In the genomic region with DNA sequence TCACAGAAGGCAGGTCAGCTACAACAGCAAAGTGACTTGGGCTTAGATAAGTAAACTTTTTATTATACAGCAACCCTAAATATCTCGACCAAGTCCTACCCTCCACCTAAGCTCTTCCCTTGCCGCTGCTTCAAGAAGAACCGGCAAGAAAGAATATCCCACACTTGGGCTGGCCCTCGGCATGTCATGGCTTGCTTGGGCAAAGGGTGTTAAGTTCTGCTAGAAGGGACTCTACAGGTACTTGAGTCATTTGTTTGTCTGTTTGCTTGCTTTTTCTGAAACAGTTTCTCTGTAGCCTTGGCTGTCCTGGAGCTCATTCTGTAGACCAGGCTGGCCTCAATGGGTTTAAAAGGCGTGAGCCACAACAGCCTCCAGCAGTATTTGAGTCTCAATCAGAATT, we compare ENCODE assay signal across 24 mouse cellular contexts. TPM values are rescaled to one million over a fixed set of nuclear protein-coding genes. Genes with fewer than 3 reads are reported as not detected.
A peak's percentile ranks its signal among the peaks of the same experiment; 100 is the strongest.
DNase-seq lines count a peak whose midpoint lies in the region; ATAC-seq and TF ChIP-seq lines count a peak whose summit lies in the region.
"Had no signal": no experiment of that assay in that cellular context is flagged by ENCODE, and none has a peak within 500 bp of the region (broad histone marks: within the 10 kb centered on the region; RNA-seq: fewer than 3 reads in every experiment).

No protein-coding gene starts in this region.

- no peaks in the 10 kb centered on the region for H3K27me3 ChIP-seq in kidney, adult 2 months (replicated peaks; ENCODE audit: control insufficient read depth, insufficient read depth, low read length)
- no peaks in the 10 kb centered on the region for H3K27me3 ChIP-seq in ES-Bruce4 (ENCODE audit: control insufficient read depth, insufficient read depth, low read length, poor library complexity, severe bottlenecking)
- H3K27me3 ChIP-seq in embryonic facial prominence, embryonic 14.5 days (replicated peaks; ENCODE audit: control insufficient read depth, insufficient read depth, low read length): no peaks in the 10 kb centered on the region
- H3K27me3 ChIP-seq: forebrain, embryonic 12.5 days; heart, embryonic 13.5 days; midbrain, embryonic 13.5 days had no signal

- ATAC-seq in embryonic facial prominence, embryonic 14.5 days (ENCODE audit: low read depth): no peak
- ATAC-seq in CD4-positive, CD25-positive, alpha-beta regulatory T cell, adult 4 months: no peak
- ATAC-seq: midbrain, embryonic 13.5 days had no signal

- TF ChIP-seq EP300 in ES-Bruce4 (IDR thresholded peaks at IDR 0.05; ENCODE audit: insufficient read depth, low read depth, low read length): 0 out of 2 replicates have a peak, but pooled peaks have one; percentile 42

- DNase-seq in kidney, adult 2 months: no peak
- no peak for DNase-seq in kidney, postnatal 36 days
- DNase-seq in embryonic facial prominence, embryonic 14.5 days (ENCODE audit: low spot score): peak; percentile 30
- peak; percentile 67 for DNase-seq in urinary bladder, postnatal 14 days (ENCODE audit: low spot score)
- no peak for DNase-seq in embryo, embryonic 11 days
- DNase-seq: adrenal gland, adult 8-10 months; B cell, adult 2 months; cerebellum, adult 11-12 months; cerebellum, postnatal 14 days; gastrocnemius, adult 2 months; heart, postnatal 36 days; kidney, adult 18-20 months; kidney, postnatal 25 days; lung, adult 18-20 months; lung, postnatal 14 days; right cerebral cortex, postnatal 25 days; thymus, postnatal 36 days had no signal

- H3K4me1 ChIP-seq in kidney, adult 2 months (ENCODE audit: control insufficient read depth, insufficient read depth, low read length): peaks cover 31% of the 10 kb centered on the region
- no peaks in the 10 kb centered on the region for H3K4me1 ChIP-seq in ES-Bruce4 (ENCODE audit: control insufficient read depth, insufficient read depth, low read length)
- H3K4me1 ChIP-seq in embryonic facial prominence, embryonic 14.5 days (ENCODE audit: control insufficient read depth, insufficient read depth, low read length): peaks cover 13% of the 10 kb centered on the region

- H3K27ac ChIP-seq in kidney, adult 2 months (ENCODE audit: insufficient read depth, low read depth, low read length): 0 out of 2 replicates have a peak overlapping the region, but pooled peaks have one; percentile 30
- peak overlapping the region; percentile 81 for H3K27ac ChIP-seq in ES-Bruce4 (ENCODE audit: insufficient read depth, low read length)
- 0 out of 2 replicates have a peak overlapping the region, but pooled peaks have one; percentile 21 for H3K27ac ChIP-seq in embryonic facial prominence, embryonic 14.5 days (replicated peaks; ENCODE audit: low read depth, low read length)
- H3K27ac ChIP-seq: forebrain, embryonic 12.5 days; gastrocnemius, adult 2 months; heart, embryonic 13.5 days; midbrain, embryonic 13.5 days had no signal

- H3K4me3 ChIP-seq in kidney, adult 2 months (ENCODE audit: insufficient read depth, low read depth, low read length): no peak overlapping the region
- no peak overlapping the region for H3K4me3 ChIP-seq in ES-Bruce4 (ENCODE audit: low read depth, low read length)
- H3K4me3 ChIP-seq in embryonic facial prominence, embryonic 14.5 days (ENCODE audit: low read depth, low read length): no peak overlapping the region
- H3K4me3 ChIP-seq: forebrain, embryonic 12.5 days; gastrocnemius, adult 2 months; heart, embryonic 13.5 days; midbrain, embryonic 13.5 days had no signal

- H3K9me3 ChIP-seq in ES-Bruce4 (replicated peaks; ENCODE audit: control insufficient read depth, insufficient read depth, low read length, poor library complexity, severe bottlenecking): no peaks in the 10 kb centered on the region
- H3K9me3 ChIP-seq in embryonic facial prominence, embryonic 14.5 days (ENCODE audit: control insufficient read depth, low read length): no peaks in the 10 kb centered on the region
- H3K9me3 ChIP-seq: forebrain, embryonic 12.5 days; heart, embryonic 13.5 days; midbrain, embryonic 13.5 days had no signal

- no peak overlapping the region for H3K4me2 ChIP-seq in embryonic facial prominence, embryonic 14.5 days (ENCODE audit: low read depth, low read length)
- H3K4me2 ChIP-seq: forebrain, embryonic 12.5 days; heart, embryonic 13.5 days; liver, embryonic 11.5 days; midbrain, embryonic 13.5 days had no signal

- WGBS in kidney, adult 2 months: 40% methylated on average over 5 of the region's 5 CpGs
- WGBS in embryonic facial prominence, embryonic 14.5 days: 58% methylated on average over 5 of the region's 5 CpGs

- no peaks in the 10 kb centered on the region; the same call in 1 of the 2 replicates for H3K36me3 ChIP-seq in kidney, adult 2 months (ENCODE audit: control insufficient read depth, insufficient read depth, low read length)
- peaks cover 2% of the 10 kb centered on the region; the same call in 1 of the 2 replicates for H3K36me3 ChIP-seq in ES-Bruce4 (ENCODE audit: control insufficient read depth, insufficient read depth, low read length, poor library complexity, severe bottlenecking)
- no peaks in the 10 kb centered on the region for H3K36me3 ChIP-seq in embryonic facial prominence, embryonic 14.5 days (ENCODE audit: control insufficient read depth, insufficient read depth, low read length)
- H3K36me3 ChIP-seq: forebrain, embryonic 12.5 days; midbrain, embryonic 13.5 days had no signal

- TF ChIP-seq CTCF in kidney, adult 2 months (conservative IDR thresholded peaks at IDR 0.05; ENCODE audit: insufficient read depth, insufficient read length, low read depth, low read length): no peak
- no peak for TF ChIP-seq CTCF in ES-Bruce4 (IDR thresholded peaks at IDR 0.05; ENCODE audit: low read depth, low read length)

- H3K9ac ChIP-seq in ES-Bruce4 (ENCODE audit: low read depth, poor library complexity, severe bottlenecking): peak overlapping the region; percentile 4; the same call in 1 of the 2 replicates
- H3K9ac ChIP-seq in embryonic facial prominence, embryonic 14.5 days (ENCODE audit: low read depth, low read length): no peak overlapping the region
- H3K9ac ChIP-seq: forebrain, embryonic 12.5 days; heart, embryonic 13.5 days; midbrain, embryonic 13.5 days had no signal

- TF ChIP-seq POLR2A in kidney, adult 2 months (IDR thresholded peaks at IDR 0.05; ENCODE audit: low read depth, low read length): no peak
- no peak for TF ChIP-seq POLR2A in ES-Bruce4 (IDR thresholded peaks at IDR 0.05; ENCODE audit: insufficient read depth, low read length)

RNA-seq across cellular contexts. Expression of gene Slc25a17, which starts 3.7 kb away (rescaled TPM):
- polyA plus RNA-seq in kidney, adult 2 months (2012; rRNA removed): 78.3 and 78.6 TPM in 2 replicates
- polyA plus RNA-seq in ES-Bruce4 (2011; ENCODE audit: insufficient read depth, insufficient read length, low read depth, missing spikeins): 81.8 and 87.7 TPM in 2 replicates
- polyA plus RNA-seq in embryonic facial prominence, embryonic 14.5 days (2014; fragmentation: Nextera tagmentation; extraction: Ambion mirVana): 102 and 112 TPM in 2 replicates
- 100 to 1,000 TPM in 1 of 2 experiments, 10 to 100 TPM in 1; 83.2 to 102 TPM for polyA plus RNA-seq in CD4-positive, CD25-positive, alpha-beta regulatory T cell, adult 4 months (2017; shearing (Covaris generic))

RNA-seq across cellular contexts. Expression of gene St13, which starts 42.9 kb away (rescaled TPM):
- 40.7 and 46.3 TPM in 2 replicates for polyA plus RNA-seq in kidney, adult 2 months (2012; rRNA removed)
- 696 and 796 TPM in 2 replicates for polyA plus RNA-seq in ES-Bruce4 (2011; ENCODE audit: insufficient read depth, insufficient read length, low read depth, missing spikeins)
- 135 and 141 TPM in 2 replicates for polyA plus RNA-seq in embryonic facial prominence, embryonic 14.5 days (2014; fragmentation: Nextera tagmentation; extraction: Ambion mirVana)
- polyA plus RNA-seq in CD4-positive, CD25-positive, alpha-beta regulatory T cell, adult 4 months (2017; shearing (Covaris generic)): 100 to 1,000 TPM; 177 to 187 TPM

RNA-seq across cellular contexts. Expression of gene Xpnpep3, which starts 43.0 kb away (rescaled TPM):
- polyA plus RNA-seq in kidney, adult 2 months (2012; rRNA removed): 9.6 and 10.7 TPM in 2 replicates
- 21.0 and 26.7 TPM in 2 replicates for polyA plus RNA-seq in ES-Bruce4 (2011; ENCODE audit: insufficient read depth, insufficient read length, low read depth, missing spikeins)
- 6.5 and 6.6 TPM in 2 replicates for polyA plus RNA-seq in embryonic facial prominence, embryonic 14.5 days (2014; fragmentation: Nextera tagmentation; extraction: Ambion mirVana)
- polyA plus RNA-seq in CD4-positive, CD25-positive, alpha-beta regulatory T cell, adult 4 months (2017; shearing (Covaris generic)): 10 to 100 TPM in 1 of 2 experiments, 1 to 10 TPM in 1; 8.3 to 13.1 TPM

RNA-seq across cellular contexts. Expression of gene Dnajb7, which starts 51.2 kb away (rescaled TPM):
- polyA plus RNA-seq in kidney, adult 2 months (2012; rRNA removed): 0.06 TPM in 1 of 2 replicates, not detected in the other
- polyA plus RNA-seq in ES-Bruce4 (2011; ENCODE audit: insufficient read depth, insufficient read length, low read depth, missing spikeins): not detected in 2 replicates
- polyA plus RNA-seq in embryonic facial prominence, embryonic 14.5 days (2014; fragmentation: Nextera tagmentation; extraction: Ambion mirVana): 0.48 and 0.85 TPM in 2 replicates
- polyA plus RNA-seq in CD4-positive, CD25-positive, alpha-beta regulatory T cell, adult 4 months (2017; shearing (Covaris generic)): 1 to 10 TPM; 3.2 to 4.3 TPM
- polyA plus RNA-seq: brain, embryonic 14.5 days had no signal

Comparison
In these comparisons a context has a peak if more than half of its experiments do, and no peak if none do; other contexts are left out.
1. DNase-seq: peak in embryonic facial prominence, embryonic 14.5 days (single experiment) and urinary bladder, postnatal 14 days (single experiment); none in kidney, adult 2 months (single experiment), kidney, postnatal 36 days (0 of 2) and embryo, embryonic 11 days (single experiment).
2. H3K27ac ChIP-seq: peak in every context shown above with its lines; median percentile 81 in ES-Bruce4; 30 in kidney, adult 2 months; 21 in embryonic facial prominence, embryonic 14.5 days.